Mouse (Mus musculus): Measurements from ENCODE around the gene Spcs2.

- TF ChIP-seq TAL1 (IDR thresholded peaks at IDR 0.05; ENCODE audit: low read length) (no peak), GATA1 (IDR thresholded peaks at IDR 0.05; ENCODE audit: low read length) (no peak)
Observed at GRCm38 (mm10) chr7:99794096-99794495, 69.2 kb downstream of the Spcs2 start.
